Mouse (Mus musculus) liver, postnatal 0 days (tissue): ENCODE measurements at regions not wholly inside any gene's neighbourhood (a gene's known extent, or its start where the extent isn't known, plus 50 kb on each side); places are given as distances from the start of the nearest gene placed in this dataset.

ENCODE experiments used
- CTCF ChIP-seq: sonication (generic); IDR thresholded peaks from 2 replicates; pipeline ENCODE4 v1.5.1; 2016; ENCODE audit warnings: antibody characterized with exemption, low read depth
- EP300 ChIP-seq: IDR thresholded peaks from 2 replicates; pipeline ENCODE4 v1.6.1; 2016; ENCODE audit warnings: antibody characterized with exemption, low read depth, mild to moderate bottlenecking

GRCm38 (mm10) chr11:84642300-84643106 is 117.2 kb upstream of the Lhx1 start:
- TF ChIP-seq EP300 (no peak), CTCF (no peak)
